Mouse (Mus musculus): Measurements from ENCODE around the gene Sgsm2. TPM values are rescaled to one million over a fixed set of nuclear protein-coding genes. Genes with fewer than 3 reads are reported as not detected.

The Sgsm2 gene
- polyA plus RNA-seq, 1 experiment from 2014 or later: 4.2 TPM

GRCm38 (mm10) chr11:74895980-74896900, 620 bp downstream of the Sgsm2 start:
- peak overlapping the region; percentile 79 for H3K4me3 ChIP-seq (ENCODE audit: low read length)
- peak overlapping the region; percentile 96 for H3K4me2 ChIP-seq (ENCODE audit: low read depth, low read length)
- ATAC-seq: peak; percentile 71
- H3K9me3 ChIP-seq (ENCODE audit: control insufficient read depth, low read length): no peaks in the 10 kb centered on the region
- WGBS: under 1% methylated on average over 55 of the region's 55 CpGs
- peaks cover 11% of the 10 kb centered on the region for H3K36me3 ChIP-seq (ENCODE audit: control insufficient read depth, insufficient read depth, low read length)
- H3K27ac ChIP-seq (ENCODE audit: low read length): peak overlapping the region; percentile 87
- H3K27me3 ChIP-seq (replicated peaks; ENCODE audit: control insufficient read depth, insufficient read depth, low read length): no peaks in the 10 kb centered on the region
- H3K9ac ChIP-seq (ENCODE audit: low read depth, low read length): peak overlapping the region; percentile 81
- H3K4me1 ChIP-seq (ENCODE audit: control insufficient read depth, insufficient read depth, low read length): peaks cover 14% of the 10 kb centered on the region; the same call in 1 of the 2 replicates

GRCm38 (mm10) chr11:74894619-74895018, 2.2 kb downstream of the Sgsm2 start:
- 0 out of 2 replicates have a peak, but pooled peaks cover 3% of the 10 kb centered on the region for H3K4me1 ChIP-seq (ENCODE audit: control insufficient read depth, insufficient read depth, low read length)
- no peaks in the 10 kb centered on the region for H3K36me3 ChIP-seq (ENCODE audit: control insufficient read depth, insufficient read depth, low read length)
- ATAC-seq: no peak
- no peak overlapping the region for H3K27ac ChIP-seq (ENCODE audit: low read length)
- WGBS: 72% methylated on average over 4 of the region's 4 CpGs
- H3K27me3 ChIP-seq (replicated peaks; ENCODE audit: control insufficient read depth, insufficient read depth, low read length): no peaks in the 10 kb centered on the region
- H3K4me2 ChIP-seq (ENCODE audit: low read depth, low read length): no peak overlapping the region
- H3K9me3 ChIP-seq (ENCODE audit: control insufficient read depth, low read length): no peaks in the 10 kb centered on the region
- no peak overlapping the region for H3K4me3 ChIP-seq (ENCODE audit: low read length)
- no peak overlapping the region for H3K9ac ChIP-seq (ENCODE audit: low read depth, low read length)

GRCm38 (mm10) chr11:74883098-74883497, 13.8 kb downstream of the Sgsm2 start:
- 93% methylated on average over 10 of the region's 10 CpGs for WGBS
- H3K9me3 ChIP-seq (ENCODE audit: control insufficient read depth, low read length): no peaks in the 10 kb centered on the region
- H3K4me2 ChIP-seq (ENCODE audit: low read depth, low read length): no peak overlapping the region
- H3K4me3 ChIP-seq (ENCODE audit: low read length): no peak overlapping the region
- no peaks in the 10 kb centered on the region for H3K4me1 ChIP-seq (ENCODE audit: control insufficient read depth, insufficient read depth, low read length)
- H3K9ac ChIP-seq (ENCODE audit: low read depth, low read length): no peak overlapping the region
- no peak overlapping the region for H3K27ac ChIP-seq (ENCODE audit: low read length)
- no peak for ATAC-seq
- H3K27me3 ChIP-seq (replicated peaks; ENCODE audit: control insufficient read depth, insufficient read depth, low read length): no peaks in the 10 kb centered on the region
- H3K36me3 ChIP-seq (ENCODE audit: control insufficient read depth, insufficient read depth, low read length): no peaks in the 10 kb centered on the region

- H3K4me3 ChIP-seq (ENCODE audit: low read length): no peak overlapping the region
- H3K27ac ChIP-seq (ENCODE audit: low read length): no peak overlapping the region
- no peaks in the 10 kb centered on the region for H3K27me3 ChIP-seq (replicated peaks; ENCODE audit: control insufficient read depth, insufficient read depth, low read length)
- no peak for ATAC-seq
- H3K36me3 ChIP-seq (ENCODE audit: control insufficient read depth, insufficient read depth, low read length): no peaks in the 10 kb centered on the region
- peaks cover under 1% of the 10 kb centered on the region for H3K4me1 ChIP-seq (ENCODE audit: control insufficient read depth, insufficient read depth, low read length)
- no peak overlapping the region for H3K9ac ChIP-seq (ENCODE audit: low read depth, low read length)
- H3K4me2 ChIP-seq (ENCODE audit: low read depth, low read length): no peak overlapping the region
- WGBS: 64% methylated on average over 14 of the region's 14 CpGs
- H3K9me3 ChIP-seq (ENCODE audit: control insufficient read depth, low read length): no peaks in the 10 kb centered on the region
Observed at GRCm38 (mm10) chr11:74881979-74882378, 14.9 kb downstream of the Sgsm2 start.

GRCm38 (mm10) chr11:74880999-74881398, 15.9 kb downstream of the Sgsm2 start:
- ATAC-seq: no peak
- H3K4me2 ChIP-seq (ENCODE audit: low read depth, low read length): no peak overlapping the region
- no peak overlapping the region for H3K4me3 ChIP-seq (ENCODE audit: low read length)
- no peak overlapping the region for H3K9ac ChIP-seq (ENCODE audit: low read depth, low read length)
- no peaks in the 10 kb centered on the region for H3K36me3 ChIP-seq (ENCODE audit: control insufficient read depth, insufficient read depth, low read length)
- no peak overlapping the region for H3K27ac ChIP-seq (ENCODE audit: low read length)
- WGBS: 90% methylated on average over 9 of the region's 9 CpGs
- peaks cover 5% of the 10 kb centered on the region for H3K4me1 ChIP-seq (ENCODE audit: control insufficient read depth, insufficient read depth, low read length)
- H3K27me3 ChIP-seq (replicated peaks; ENCODE audit: control insufficient read depth, insufficient read depth, low read length): no peaks in the 10 kb centered on the region
- H3K9me3 ChIP-seq (ENCODE audit: control insufficient read depth, low read length): no peaks in the 10 kb centered on the region

- ATAC-seq: peak; percentile 91
- Histone ChIP-seq H3K36me3 (ENCODE audit: control insufficient read depth, insufficient read depth, low read length) (no peaks in the 10 kb centered on the region), H3K27me3 (replicated peaks; ENCODE audit: control insufficient read depth, insufficient read depth, low read length) (no peaks in the 10 kb centered on the region), H3K4me1 (ENCODE audit: control insufficient read depth, insufficient read depth, low read length) (peaks cover 5% of the 10 kb centered on the region), H3K4me2 (ENCODE audit: low read depth, low read length) (peak overlapping the region; percentile 37), H3K9me3 (ENCODE audit: control insufficient read depth, low read length) (no peaks in the 10 kb centered on the region), H3K4me3 (ENCODE audit: low read length) (no peak overlapping the region), H3K27ac (ENCODE audit: low read length) (no peak overlapping the region), H3K9ac (ENCODE audit: low read depth, low read length) (no peak overlapping the region)
- 3% methylated on average over 9 of the region's 9 CpGs for WGBS
Observed at GRCm38 (mm10) chr11:74876801-74877200, 20.1 kb downstream of the Sgsm2 start.

- 68% methylated on average over 3 of the region's 3 CpGs for WGBS
- H3K4me1 ChIP-seq (ENCODE audit: control insufficient read depth, insufficient read depth, low read length): peaks cover 5% of the 10 kb centered on the region
- no peak overlapping the region for H3K4me2 ChIP-seq (ENCODE audit: low read depth, low read length)
- no peaks in the 10 kb centered on the region for H3K27me3 ChIP-seq (replicated peaks; ENCODE audit: control insufficient read depth, insufficient read depth, low read length)
- no peaks in the 10 kb centered on the region for H3K9me3 ChIP-seq (ENCODE audit: control insufficient read depth, low read length)
- H3K9ac ChIP-seq (ENCODE audit: low read depth, low read length): no peak overlapping the region
- no peak overlapping the region for H3K4me3 ChIP-seq (ENCODE audit: low read length)
- no peak for ATAC-seq
- no peaks in the 10 kb centered on the region for H3K36me3 ChIP-seq (ENCODE audit: control insufficient read depth, insufficient read depth, low read length)
- no peak overlapping the region for H3K27ac ChIP-seq (ENCODE audit: low read length)
Observed at GRCm38 (mm10) chr11:74874630-74875029, 22.2 kb downstream of the Sgsm2 start.

- ATAC-seq: no peak; the same call in 1 of the 2 replicates
- Histone ChIP-seq H3K4me2 (ENCODE audit: low read depth, low read length) (no peak overlapping the region), H3K27ac (ENCODE audit: low read length) (no peak overlapping the region), H3K36me3 (ENCODE audit: control insufficient read depth, insufficient read depth, low read length) (no peaks in the 10 kb centered on the region), H3K27me3 (replicated peaks; ENCODE audit: control insufficient read depth, insufficient read depth, low read length) (no peaks in the 10 kb centered on the region), H3K4me1 (ENCODE audit: control insufficient read depth, insufficient read depth, low read length) (no peaks in the 10 kb centered on the region), H3K9ac (ENCODE audit: low read depth, low read length) (no peak overlapping the region), H3K4me3 (ENCODE audit: low read length) (no peak overlapping the region), H3K9me3 (ENCODE audit: control insufficient read depth, low read length) (no peaks in the 10 kb centered on the region)
- WGBS: 41% methylated on average over 12 of the region's 12 CpGs
Observed at GRCm38 (mm10) chr11:74870991-74871622, 25.8 kb downstream of the Sgsm2 start.

GRCm38 (mm10) chr11:74870544-74870943, 26.3 kb downstream of the Sgsm2 start:
- Histone ChIP-seq H3K9me3 (ENCODE audit: control insufficient read depth, low read length) (no peaks in the 10 kb centered on the region), H3K4me2 (ENCODE audit: low read depth, low read length) (no peak overlapping the region), H3K4me1 (ENCODE audit: control insufficient read depth, insufficient read depth, low read length) (no peaks in the 10 kb centered on the region), H3K27me3 (replicated peaks; ENCODE audit: control insufficient read depth, insufficient read depth, low read length) (no peaks in the 10 kb centered on the region), H3K4me3 (ENCODE audit: low read length) (no peak overlapping the region), H3K9ac (ENCODE audit: low read depth, low read length) (no peak overlapping the region), H3K27ac (ENCODE audit: low read length) (no peak overlapping the region), H3K36me3 (ENCODE audit: control insufficient read depth, insufficient read depth, low read length) (no peaks in the 10 kb centered on the region)
- 70% methylated on average over 4 of the region's 4 CpGs for WGBS
- ATAC-seq: no peak

All from intestine, embryonic 16.5 days (tissue).